Mouse (Mus musculus): Measurements from ENCODE around the gene Gm14296. TPM values are rescaled to one million over a fixed set of nuclear protein-coding genes. Genes with fewer than 3 reads are reported as not detected.
"Not testable (repeated sequence)": the region's sequence is repeated elsewhere in the genome, so short reads cannot be mapped to it uniquely, and the experiment has no call there.

Gene Gm14296
- polyA plus RNA-seq (2015; fragmentation: Nextera tagmentation; extraction: Ambion mirVana) = 12.5 and 12.7 TPM in 2 replicates

DNA sequence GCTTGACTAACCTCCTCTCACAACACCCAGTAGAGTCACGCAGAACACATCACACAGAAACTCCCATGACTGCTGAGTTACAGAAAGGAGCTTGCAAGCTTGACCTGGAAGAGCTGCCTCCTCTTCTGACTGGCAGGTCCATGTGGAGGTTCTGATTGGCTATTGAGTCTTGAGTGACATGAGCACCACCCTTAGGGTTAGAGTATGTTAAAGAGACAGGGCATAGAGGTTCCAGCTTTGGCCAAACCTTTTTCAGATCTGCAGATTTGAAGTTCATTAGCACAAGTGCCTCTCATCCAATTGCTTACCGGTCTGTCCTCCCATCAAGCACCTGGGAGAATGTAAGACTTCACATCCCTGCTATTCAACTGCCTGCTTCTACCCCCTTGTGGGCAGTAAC is at the start of gene Gm14296:
TSS of gene Gm14296 (minus strand) at position 101 of the 400 bp plus-strand sequence.
- WGBS = no CpG with 5 or more reads among the region's 2 CpGs
- H3K4me1 ChIP-seq; H3K4me3 ChIP-seq (replicated peaks); H3K27ac ChIP-seq; H3K9ac ChIP-seq; H3K9me3 ChIP-seq (replicated peaks); H3K36me3 ChIP-seq; H3K4me2 ChIP-seq; ATAC-seq (replicated peaks; ENCODE audit: low FRiP score); H3K27me3 ChIP-seq: not testable (repeated sequence)

DNA sequence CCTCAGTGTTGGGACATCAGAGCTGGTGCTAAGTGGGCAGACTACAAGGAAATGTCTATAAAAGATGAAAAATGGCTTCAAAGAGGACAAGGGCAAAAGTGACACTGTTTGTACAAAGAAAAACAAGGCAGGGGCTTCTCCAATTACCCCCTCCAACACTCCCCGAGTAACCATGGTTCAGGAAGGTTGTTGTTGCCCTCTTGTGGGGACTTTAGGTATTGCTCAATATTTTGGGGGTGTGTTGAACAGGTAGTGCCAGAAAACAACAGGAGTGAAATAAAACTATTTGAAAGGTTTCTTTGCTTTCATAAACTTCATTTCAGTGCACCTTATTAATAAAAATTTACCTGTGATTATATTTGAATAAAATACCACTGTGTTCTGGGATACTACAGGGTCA is 22.1 kb downstream of the Gm14296 start:
- ATAC-seq (replicated peaks; ENCODE audit: low FRiP score) = not testable (repeated sequence)
- WGBS = no CpG with 5 or more reads among the region's 1 CpGs

More for the DNA sequence above, 22.1 kb downstream of the Gm14296 start:
- not testable (repeated sequence) for H3K27me3 ChIP-seq; H3K4me3 ChIP-seq (replicated peaks); H3K27ac ChIP-seq; H3K36me3 ChIP-seq; H3K9ac ChIP-seq; H3K9me3 ChIP-seq (replicated peaks); H3K4me2 ChIP-seq; H3K4me1 ChIP-seq

Other genes with a start within 250 kb of the Gm14296 start
- 23.1 and 25.7 TPM in 2 replicates for gene Gm14305, start 219.5 kb downstream of the Gm14296 start, polyA plus RNA-seq (2015; fragmentation: Nextera tagmentation; extraction: Ambion mirVana)
- 11.1 and 14.6 TPM in 2 replicates for gene Gm14295, start 129.2 kb downstream of the Gm14296 start, polyA plus RNA-seq (2015; fragmentation: Nextera tagmentation; extraction: Ambion mirVana)
- not detected in 2 replicates for gene Gm14408, start 96.7 kb downstream of the Gm14296 start, polyA plus RNA-seq (2015; fragmentation: Nextera tagmentation; extraction: Ambion mirVana)
- gene Gm14419, start 73.1 kb upstream of the Gm14296 start, polyA plus RNA-seq (2015; fragmentation: Nextera tagmentation; extraction: Ambion mirVana) = 8.4 and 11.2 TPM in 2 replicates
- gene Gm14401, start 146.5 kb upstream of the Gm14296 start, polyA plus RNA-seq (2015; fragmentation: Nextera tagmentation; extraction: Ambion mirVana) = 0.14 TPM in 1 of 2 replicates, not detected in the other